Mouse (Mus musculus) left cerebral cortex, postnatal 4 days (tissue): ENCODE measurements around the gene Efl1. TPM values are rescaled to one million over a fixed set of nuclear protein-coding genes. Genes with fewer than 3 reads are reported as not detected.

Source experiments
- DNase-seq: peaks from one replicate; pipeline ENCODE4 v3.0.0-alpha.2; 2022
- intact Hi-C: fragments of 180-260 bp; cut with DNase I; formaldehyde crosslinking; loops from one replicate; pipeline ENCODE4 v1.15.1; 2025
- total RNA-seq, 2 experiments: library from RNA; stranded (reverse); gene quantifications; 2 replicates each; pipeline ENCODE4 v1.2.3; 2021

The Efl1 gene
- total RNA-seq, result 10 to 100 TPM; 20.3 to 22.5 TPM

DNA sequence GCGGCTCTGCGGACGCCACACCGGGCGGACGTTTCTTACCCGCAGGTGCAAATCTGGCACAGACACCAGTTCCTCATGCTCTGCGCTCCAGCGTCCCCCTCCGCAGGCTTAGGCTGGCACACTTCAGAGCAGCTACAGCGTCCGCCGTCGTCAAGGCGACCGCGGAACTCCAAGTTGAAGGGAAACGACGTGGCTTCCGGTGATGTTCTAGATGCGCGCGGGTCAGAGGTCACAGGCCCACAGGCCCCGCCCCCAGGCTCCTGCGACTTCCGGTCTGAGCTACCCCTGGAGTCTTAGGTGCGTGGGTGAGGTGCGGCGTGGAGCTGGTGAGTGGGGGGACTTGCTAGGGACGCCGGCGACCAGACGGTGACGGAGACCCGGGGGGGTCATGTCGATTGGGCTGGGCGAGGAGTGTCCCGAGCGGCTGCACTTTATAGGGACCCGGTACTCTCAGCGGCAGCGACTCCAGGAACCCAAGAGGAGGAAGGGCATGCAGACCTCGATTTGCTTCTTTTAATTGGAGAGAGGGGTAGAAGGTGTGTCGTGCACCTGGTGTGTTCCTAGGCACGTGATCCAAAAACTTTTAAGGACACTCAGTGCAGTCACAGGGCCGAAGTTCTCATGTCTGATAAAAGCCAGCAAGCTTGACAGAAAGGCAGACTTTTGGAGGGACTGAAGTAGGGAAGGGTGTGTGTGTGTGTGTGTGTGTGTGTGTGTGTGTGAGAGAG is at the start of gene Efl1, which contains the start of gene Saxo2:
Gene Efl1 (plus strand): TSS at position 262 of the 728 bp plus-strand sequence.
Gene Saxo2 (minus strand): TSS at position 176 of the 728 bp plus-strand sequence.
- intact Hi-C loops, result loop anchor here (10.0 kb wide), 1 partner anchor 154 kb away; no protein-coding TSS in a partner anchor
- peak; percentile 95 for DNase-seq

DNA sequence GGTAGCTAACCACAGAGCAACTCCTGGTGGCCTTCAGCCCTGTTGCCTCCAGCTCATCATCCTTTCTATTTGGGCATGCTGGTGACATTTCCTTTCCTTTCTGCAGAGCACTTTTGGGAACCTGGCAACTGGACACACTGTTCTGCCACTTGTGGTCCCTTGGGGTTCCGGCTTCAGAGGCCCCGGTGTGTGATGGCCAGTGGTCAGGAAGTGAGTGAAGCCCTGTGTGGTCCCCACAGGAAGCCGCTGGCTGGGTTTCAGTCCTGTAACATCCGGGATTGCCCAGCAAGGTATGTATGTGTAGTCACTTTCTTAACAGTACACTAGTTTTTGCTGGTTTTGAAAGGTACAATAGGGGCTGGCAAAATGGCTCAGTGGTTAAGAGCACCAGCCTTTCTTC is 46.4 kb upstream of the Efl1 start:
- intact Hi-C loops, result no loop called here
- no peak for DNase-seq

GRCm38 (mm10) chr7:82605425-82605824 is 43.0 kb upstream of the Efl1 start:
- no peak for DNase-seq
- intact Hi-C loops, result no loop called here

- intact Hi-C loops, result no loop called here
- DNase-seq, result peak; percentile 21
Observed at GRCm38 (mm10) chr7:82609629-82610028, 38.8 kb upstream of the Efl1 start.

- intact Hi-C loops, result no loop called here
Observed at GRCm38 (mm10) chr7:82625342-82625741, 23.1 kb upstream of the Efl1 start.

DNA sequence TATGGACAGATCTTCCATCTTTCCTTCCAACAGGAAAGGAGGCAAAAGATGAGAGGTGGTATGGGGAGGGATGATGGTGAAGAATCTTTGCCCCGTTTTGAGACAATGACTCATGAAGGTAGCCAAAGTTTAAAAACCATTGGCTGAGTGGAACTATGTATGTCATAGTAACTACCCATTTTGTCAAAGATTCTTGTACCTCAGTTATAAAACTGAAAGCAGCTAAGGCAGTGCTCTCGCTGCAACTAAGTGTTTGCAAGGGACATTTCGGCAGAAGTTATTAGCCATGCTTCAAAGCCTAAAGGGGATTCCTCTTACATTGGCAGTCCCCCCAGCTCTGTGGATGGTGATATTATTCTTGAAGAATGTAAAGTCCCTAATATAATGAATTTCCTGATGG is 1.2 kb upstream of the Efl1 start:
- intact Hi-C loops, result loop anchor here (10.0 kb wide), 1 partner anchor 152 kb away; no protein-coding TSS in a partner anchor
- no peak for DNase-seq

More at GRCm38 (mm10) chr7:82625342-82625741, 23.1 kb upstream of the Efl1 start:
- no peak for DNase-seq

DNA sequence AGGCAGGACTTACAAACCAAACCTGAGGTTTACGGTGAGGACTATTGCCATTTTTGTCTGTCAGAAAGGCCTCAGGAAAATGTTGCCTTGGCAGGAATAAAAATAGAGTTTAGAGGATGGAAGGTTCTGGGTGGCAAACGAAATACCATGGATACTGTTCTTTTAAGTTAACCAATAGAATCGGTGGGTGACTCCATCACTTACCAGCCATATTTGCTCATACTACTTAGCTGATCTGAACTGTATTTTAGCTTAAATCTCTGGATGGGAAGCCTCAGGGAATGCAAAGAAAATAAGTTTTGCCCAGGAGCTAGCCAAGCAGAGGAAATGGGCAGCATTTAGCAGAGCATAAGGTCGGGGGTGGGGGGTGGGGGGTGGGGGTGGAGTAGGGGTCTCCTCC is 505 bp upstream of the Efl1 start:
- intact Hi-C loops, result loop anchor here (10.0 kb wide), 1 partner anchor 153 kb away; no protein-coding TSS in a partner anchor
- DNase-seq, result no peak

DNA sequence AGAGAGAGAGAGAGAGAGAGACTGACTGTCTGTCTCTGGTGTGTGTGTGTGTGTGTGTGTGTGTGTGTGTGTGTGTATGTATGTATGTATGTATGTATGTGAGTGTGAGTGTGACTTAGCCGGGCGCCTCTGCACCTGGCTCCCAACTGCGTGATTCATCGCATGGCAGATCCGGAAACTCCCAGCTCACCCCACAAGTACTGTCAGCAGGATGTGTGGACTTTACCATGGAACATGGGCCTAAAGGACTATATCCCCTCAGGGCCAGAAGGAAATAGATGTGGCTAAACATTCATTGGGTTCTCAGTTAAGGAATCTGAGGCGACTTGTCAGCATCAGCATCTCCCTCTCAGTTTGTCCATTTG is 649 bp downstream of the Efl1 start:
- intact Hi-C loops, result loop anchor here (10.0 kb wide), 1 partner anchor 154 kb away; no protein-coding TSS in a partner anchor
- no peak for DNase-seq

GRCm38 (mm10) chr7:82664604-82665003 is 16.2 kb downstream of the Efl1 start:
- DNase-seq, result no peak
- intact Hi-C loops, result no loop called here

- DNase-seq, result no peak
- intact Hi-C loops, result no loop called here
Observed at GRCm38 (mm10) chr7:82676001-82676400, 27.6 kb downstream of the Efl1 start.

- DNase-seq, result no peak
- intact Hi-C loops, result no loop called here
Observed at GRCm38 (mm10) chr7:82676834-82677233, 28.4 kb downstream of the Efl1 start.

GRCm38 (mm10) chr7:82679901-82680300 is 31.5 kb downstream of the Efl1 start:
- intact Hi-C loops, result no loop called here
- DNase-seq, result no peak

- intact Hi-C loops, result no loop called here
- no peak for DNase-seq
Observed at GRCm38 (mm10) chr7:82688736-82689135, 40.3 kb downstream of the Efl1 start.

DNA sequence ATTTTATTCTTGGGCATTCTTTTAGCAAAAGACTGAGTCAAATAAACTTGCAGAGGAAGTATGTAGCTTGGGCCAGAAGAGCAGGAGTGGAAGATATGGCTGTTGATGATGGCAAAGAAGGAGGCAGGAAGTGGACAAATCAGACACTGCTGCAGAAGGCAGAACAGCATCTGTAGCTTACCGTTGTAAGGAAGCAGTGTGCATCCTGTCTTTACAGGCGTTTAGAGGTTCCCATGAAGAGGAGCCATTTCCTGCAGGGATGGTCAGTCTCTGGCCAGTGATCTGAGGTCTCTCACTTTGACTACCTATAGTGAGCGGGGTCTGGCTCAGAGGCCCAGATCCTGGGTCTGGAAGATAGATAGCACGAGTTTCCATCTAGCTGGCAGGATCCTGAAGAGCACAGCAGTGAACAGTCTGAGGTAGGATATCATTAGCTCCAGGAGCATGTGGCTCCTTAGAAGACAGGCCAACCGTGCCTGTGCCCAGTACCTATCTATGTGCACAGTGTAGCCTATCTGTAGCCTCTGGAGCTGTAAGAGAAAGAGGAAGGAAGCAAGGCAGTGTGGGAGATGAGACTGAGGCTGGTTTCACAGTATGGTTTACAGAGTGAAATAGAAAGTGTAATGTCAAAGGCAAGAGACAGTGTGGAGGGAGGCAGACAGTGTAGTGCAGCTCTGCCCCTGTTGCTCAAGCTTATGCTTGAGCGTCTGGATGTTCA is 42.8 kb downstream of the Efl1 start:
- no peak for DNase-seq
- intact Hi-C loops, result no loop called here

GRCm38 (mm10) chr7:82697668-82698067 is 49.3 kb downstream of the Efl1 start:
- intact Hi-C loops, result no loop called here
- DNase-seq, result no peak

- DNase-seq, result no peak
- intact Hi-C loops, result no loop called here
Observed at GRCm38 (mm10) chr7:82698968-82699367, 50.6 kb downstream of the Efl1 start.

- intact Hi-C loops, result no loop called here
Observed at GRCm38 (mm10) chr7:82702384-82703343, 54.2 kb downstream of the Efl1 start.

GRCm38 (mm10) chr7:82709172-82709571 is 60.8 kb downstream of the Efl1 start:
- intact Hi-C loops, result no loop called here
- DNase-seq, result no peak

More at GRCm38 (mm10) chr7:82702384-82703343, 54.2 kb downstream of the Efl1 start:
- DNase-seq, result no peak

GRCm38 (mm10) chr7:82715210-82715911 is 66.9 kb downstream of the Efl1 start:
- peak; percentile 52 for DNase-seq

More at GRCm38 (mm10) chr7:82715210-82715911, 66.9 kb downstream of the Efl1 start:
- intact Hi-C loops, result loop anchor here (5.0 kb wide), 2 partner anchors 152 to 832 kb away; partner anchors contain the start of gene Mex3b
